Mouse (Mus musculus) embryonic facial prominence, embryonic 12.5 days (tissue): ENCODE results near the gene Zfp804a. TPM values are rescaled to one million over a fixed set of nuclear protein-coding genes. Genes with fewer than 3 reads are reported as not detected.

Experiments
- ATAC-seq: fragments of 200-750 bp; cut with Nextera tagmentation; 2 replicates; pipeline ENCODE4 v1.8.0; 2017; ENCODE audit not compliant: insufficient number of reproducible peaks, insufficient read depth, low FRiP score, low TSS enrichment
- H3K27ac ChIP-seq: fragments of 300-500 bp; sonication (generic); 2 replicates; pipeline ENCODE4 v1.5.1; 2016; ENCODE audit warnings: mild to moderate bottlenecking
- H3K27me3 ChIP-seq: fragments of 300-500 bp; sonication (generic); 2 replicates; pipeline ENCODE4 v1.6.1; 2016; ENCODE audit warnings: mild to moderate bottlenecking, moderate library complexity
- H3K36me3 ChIP-seq: fragments of 300-500 bp; sonication (generic); 2 replicates; pipeline ENCODE4 v1.6.1; 2016; ENCODE audit warnings: mild to moderate bottlenecking
- H3K4me1 ChIP-seq: fragments of 300-500 bp; sonication (generic); 2 replicates; pipeline ENCODE4 v1.6.1; 2016
- H3K4me2 ChIP-seq: fragments of 300-500 bp; sonication (generic); replicated peaks from 2 replicates; pipeline ENCODE4 v1.6.1; 2016; ENCODE audit warnings: mild to moderate bottlenecking, moderate library complexity
- H3K4me3 ChIP-seq: fragments of 300-500 bp; sonication (generic); 2 replicates; pipeline ENCODE4 v1.5.1; 2016; ENCODE audit warnings: mild to moderate bottlenecking
- H3K9ac ChIP-seq: fragments of 300-500 bp; sonication (generic); 2 replicates; pipeline ENCODE4 v1.6.1; 2016; ENCODE audit warnings: mild to moderate bottlenecking, moderate library complexity
- H3K9me3 ChIP-seq: fragments of 300-500 bp; sonication (generic); 2 replicates; pipeline ENCODE4 v1.6.1; 2016; ENCODE audit warnings: mild to moderate bottlenecking, moderate library complexity
- WGBS: fragments of 180-500 bp; shearing (Covaris S2); methylation state at CpG from one replicate; pipeline ENCODE4 v1.1.7; 2016; 5-methylcytosine and 5-hydroxymethylcytosine counted together
- polyA plus RNA-seq: library from polyadenylated mRNA; unstranded; fragments of >200 nt; fragmentation: Nextera tagmentation; extraction: Ambion mirVana; gene quantifications from 2 replicates; pipeline ENCODE4 v1.2.1, GENCODE M21; 2016

The Zfp804a gene
- polyA plus RNA-seq, 1 experiment from 2014 or later = 0.59 TPM

- ATAC-seq = no peak
- WGBS = 87% methylated on average over 2 of the region's 2 CpGs
- H3K4me2 ChIP-seq = no peak overlapping the region
- no peaks in the 10 kb centered on the region for H3K9me3 ChIP-seq
- H3K4me3 ChIP-seq = no peak overlapping the region
- no peak overlapping the region for H3K9ac ChIP-seq
- H3K27me3 ChIP-seq = no peaks in the 10 kb centered on the region
- no peaks in the 10 kb centered on the region for H3K36me3 ChIP-seq
- no peak overlapping the region for H3K27ac ChIP-seq
- no peaks in the 10 kb centered on the region for H3K4me1 ChIP-seq
These were observed 60.6 kb downstream of the Zfp804a start for GRCm38 (mm10) chr2:82113650-82114049.

- Histone ChIP-seq H3K4me3 (no peak overlapping the region), H3K4me2 (no peak overlapping the region), H3K27ac (no peak overlapping the region), H3K27me3 (no peaks in the 10 kb centered on the region), H3K9me3 (no peaks in the 10 kb centered on the region), H3K9ac (no peak overlapping the region), H3K4me1 (no peaks in the 10 kb centered on the region), H3K36me3 (no peaks in the 10 kb centered on the region)
- WGBS = 69% methylated on average over 2 of the region's 2 CpGs
- ATAC-seq = no peak
These were observed 66.6 kb downstream of the Zfp804a start for GRCm38 (mm10) chr2:82119577-82119976.

GRCm38 (mm10) chr2:82178693-82179092, 125.7 kb downstream of the Zfp804a start:
- no peaks in the 10 kb centered on the region for H3K4me1 ChIP-seq
- no peaks in the 10 kb centered on the region for H3K9me3 ChIP-seq
- H3K27ac ChIP-seq = no peak overlapping the region
- H3K27me3 ChIP-seq = no peaks in the 10 kb centered on the region
- no peak overlapping the region for H3K4me3 ChIP-seq
- 90% methylated on average over 2 of the region's 2 CpGs for WGBS
- ATAC-seq = no peak
- H3K36me3 ChIP-seq = no peaks in the 10 kb centered on the region
- H3K9ac ChIP-seq = no peak overlapping the region
- no peak overlapping the region for H3K4me2 ChIP-seq

- Histone ChIP-seq H3K9me3 (no peaks in the 10 kb centered on the region), H3K27ac (no peak overlapping the region), H3K36me3 (no peaks in the 10 kb centered on the region), H3K4me2 (no peak overlapping the region), H3K4me3 (no peak overlapping the region), H3K27me3 (no peaks in the 10 kb centered on the region), H3K4me1 (no peaks in the 10 kb centered on the region), H3K9ac (no peak overlapping the region)
- ATAC-seq = no peak
- 96% methylated on average over 1 of the region's 1 CpGs for WGBS
These were observed 128.0 kb downstream of the Zfp804a start for GRCm38 (mm10) chr2:82181010-82181409.

DNA sequence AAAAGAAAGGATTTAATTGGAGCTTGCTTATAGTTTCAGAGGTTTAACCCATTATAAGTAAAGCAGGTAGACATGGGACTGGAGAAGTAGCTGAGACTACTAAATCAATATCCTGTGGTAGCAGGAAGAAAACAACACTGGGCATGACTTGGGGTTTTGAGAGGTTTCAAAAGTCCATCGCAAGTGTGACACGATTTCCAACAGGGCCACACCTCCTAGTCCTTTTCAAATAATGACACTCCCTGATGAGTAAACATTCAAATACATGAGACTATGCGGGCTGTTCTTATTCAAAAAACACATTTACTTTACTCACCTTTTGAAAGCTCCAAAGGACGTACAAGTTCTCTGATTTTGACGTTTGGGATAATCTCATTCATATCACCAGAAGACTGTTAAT, 146.9 kb downstream of the Zfp804a start:
- 79% methylated on average over 5 of the region's 5 CpGs for WGBS
- H3K36me3 ChIP-seq = no peaks in the 10 kb centered on the region
- no peak overlapping the region for H3K27ac ChIP-seq
- H3K27me3 ChIP-seq = no peaks in the 10 kb centered on the region
- no peaks in the 10 kb centered on the region for H3K4me1 ChIP-seq
- H3K9ac ChIP-seq = no peak overlapping the region
- no peak for ATAC-seq
- H3K4me3 ChIP-seq = no peak overlapping the region
- no peak overlapping the region for H3K4me2 ChIP-seq
- H3K9me3 ChIP-seq = no peaks in the 10 kb centered on the region

DNA sequence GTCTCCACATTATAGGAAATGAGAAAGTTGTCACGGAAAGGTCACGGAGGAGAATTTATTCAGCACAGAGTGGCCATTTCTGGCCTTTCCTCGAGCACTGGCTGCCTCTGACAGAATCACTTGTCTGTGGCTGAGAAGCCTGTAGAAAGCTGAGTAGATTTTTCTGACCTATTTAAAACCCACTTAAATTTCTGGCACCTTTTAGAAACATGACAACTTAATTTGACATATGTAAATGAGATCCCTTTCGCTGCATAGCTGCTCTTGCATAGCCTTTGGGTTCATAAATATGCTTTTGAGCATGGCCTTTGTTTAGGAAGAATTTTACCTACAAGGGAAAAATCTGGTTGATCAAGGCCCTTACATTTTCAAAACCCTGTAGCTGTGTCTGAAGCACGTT, 147.6 kb downstream of the Zfp804a start:
- H3K4me2 ChIP-seq = no peak overlapping the region
- H3K4me3 ChIP-seq = no peak overlapping the region
- H3K27ac ChIP-seq = no peak overlapping the region
- H3K36me3 ChIP-seq = no peaks in the 10 kb centered on the region
- no peaks in the 10 kb centered on the region for H3K9me3 ChIP-seq
- WGBS = 59% methylated on average over 5 of the region's 5 CpGs
- H3K27me3 ChIP-seq = no peaks in the 10 kb centered on the region
- no peak overlapping the region for H3K9ac ChIP-seq
- no peak for ATAC-seq
- no peaks in the 10 kb centered on the region for H3K4me1 ChIP-seq

DNA sequence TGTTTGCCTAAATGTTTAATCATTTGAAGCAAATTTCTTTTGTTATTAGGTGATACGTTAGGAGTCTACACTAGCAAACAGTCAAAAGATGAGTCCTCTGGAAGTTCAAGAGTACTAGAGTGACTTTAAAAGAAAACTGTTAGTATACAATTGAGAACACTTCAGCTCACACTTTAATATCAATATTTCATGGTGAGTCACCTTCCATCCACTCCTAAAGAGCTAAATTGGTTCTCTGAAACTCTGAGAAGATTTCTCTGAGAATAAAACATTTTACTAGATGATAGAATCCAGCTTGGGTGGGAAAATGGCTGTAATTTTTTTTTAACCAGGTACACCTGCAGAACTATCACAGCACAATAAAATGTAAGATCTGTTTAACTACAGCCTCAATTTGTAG, 157.6 kb downstream of the Zfp804a start:
- H3K27me3 ChIP-seq = no peaks in the 10 kb centered on the region
- no peak overlapping the region for H3K4me3 ChIP-seq
- WGBS = 84% methylated on average over 1 of the region's 1 CpGs
- no peaks in the 10 kb centered on the region for H3K36me3 ChIP-seq
- no peak overlapping the region for H3K27ac ChIP-seq
- no peaks in the 10 kb centered on the region for H3K4me1 ChIP-seq
- no peak overlapping the region for H3K9ac ChIP-seq
- no peak for ATAC-seq
- no peaks in the 10 kb centered on the region for H3K9me3 ChIP-seq
- H3K4me2 ChIP-seq = no peak overlapping the region

GRCm38 (mm10) chr2:82211972-82212371, 158.9 kb downstream of the Zfp804a start:
- H3K9ac ChIP-seq = no peak overlapping the region
- H3K4me3 ChIP-seq = no peak overlapping the region
- no peaks in the 10 kb centered on the region for H3K9me3 ChIP-seq
- WGBS = 68% methylated on average over 1 of the region's 1 CpGs
- H3K27ac ChIP-seq = no peak overlapping the region
- ATAC-seq = no peak
- H3K4me2 ChIP-seq = no peak overlapping the region
- H3K4me1 ChIP-seq = no peaks in the 10 kb centered on the region
- H3K36me3 ChIP-seq = no peaks in the 10 kb centered on the region
- no peaks in the 10 kb centered on the region for H3K27me3 ChIP-seq

DNA sequence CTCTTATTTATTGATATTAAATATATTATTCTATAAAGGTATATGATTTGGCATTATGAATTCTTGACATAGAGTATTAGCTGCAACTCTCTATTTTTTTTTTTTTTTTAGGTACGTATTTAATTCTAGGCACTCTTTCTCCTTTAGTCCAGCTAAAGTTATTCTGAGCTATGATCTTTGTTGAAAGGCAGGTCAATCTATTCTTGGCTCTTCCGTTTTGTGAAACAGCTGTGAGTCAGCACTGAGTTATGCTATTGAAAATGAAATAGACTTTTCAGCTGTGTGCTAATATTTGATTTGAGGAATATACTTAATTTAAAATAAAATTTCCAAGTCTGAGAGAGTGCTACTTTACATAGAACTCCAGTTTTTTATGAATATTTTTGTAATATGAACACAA, 164.9 kb downstream of the Zfp804a start:
- no peaks in the 10 kb centered on the region for H3K36me3 ChIP-seq
- no peak overlapping the region for H3K9ac ChIP-seq
- no peak for ATAC-seq
- no peak overlapping the region for H3K4me3 ChIP-seq
- H3K4me1 ChIP-seq = no peaks in the 10 kb centered on the region
- H3K9me3 ChIP-seq = no peaks in the 10 kb centered on the region
- H3K27me3 ChIP-seq = no peaks in the 10 kb centered on the region
- H3K4me2 ChIP-seq = no peak overlapping the region
- H3K27ac ChIP-seq = no peak overlapping the region
- WGBS = 80% methylated on average over 2 of the region's 2 CpGs

GRCm38 (mm10) chr2:82246020-82246419, 193.0 kb downstream of the Zfp804a start:
- Histone ChIP-seq H3K9me3 (no peaks in the 10 kb centered on the region), H3K4me3 (no peak overlapping the region), H3K9ac (no peak overlapping the region), H3K36me3 (no peaks in the 10 kb centered on the region), H3K4me1 (no peaks in the 10 kb centered on the region), H3K27ac (no peak overlapping the region), H3K4me2 (no peak overlapping the region), H3K27me3 (no peaks in the 10 kb centered on the region)
- no peak for ATAC-seq

DNA sequence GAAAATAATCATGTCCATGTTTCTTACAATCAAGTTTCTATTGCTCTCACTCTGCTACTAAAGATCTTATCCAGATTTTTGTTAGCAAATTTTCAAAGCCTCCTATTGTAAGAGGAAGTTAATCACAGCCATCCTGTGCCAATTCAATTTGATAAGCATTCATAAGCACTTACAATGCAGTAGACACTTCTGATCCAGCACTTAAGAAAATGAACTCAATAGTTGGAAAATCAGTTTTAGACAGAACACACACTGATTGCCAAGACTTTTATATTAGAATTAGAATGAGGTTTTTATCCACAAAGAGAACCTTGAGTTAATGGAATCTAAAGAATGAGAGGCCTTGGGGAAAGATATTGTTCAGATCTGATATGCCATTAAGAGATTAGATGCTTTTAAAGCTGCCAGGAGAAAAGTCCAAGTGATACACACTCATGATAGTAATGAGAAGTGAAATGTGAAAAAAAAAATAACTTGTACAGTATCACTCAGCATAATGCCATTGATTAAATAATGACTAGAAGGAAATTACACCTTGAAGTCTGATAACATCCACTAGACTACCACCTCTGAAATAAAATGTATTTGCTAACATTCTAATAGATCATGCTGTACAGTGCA, 194.0 kb downstream of the Zfp804a start:
- H3K4me1 ChIP-seq = no peaks in the 10 kb centered on the region
- H3K36me3 ChIP-seq = no peaks in the 10 kb centered on the region
- H3K4me2 ChIP-seq = no peak overlapping the region
- H3K9me3 ChIP-seq = no peaks in the 10 kb centered on the region
- ATAC-seq = no peak
- no peaks in the 10 kb centered on the region for H3K27me3 ChIP-seq
- H3K27ac ChIP-seq = no peak overlapping the region
- H3K4me3 ChIP-seq = no peak overlapping the region
- no peak overlapping the region for H3K9ac ChIP-seq

- Histone ChIP-seq H3K9ac (no peak overlapping the region), H3K27ac (no peak overlapping the region), H3K4me3 (no peak overlapping the region), H3K36me3 (no peaks in the 10 kb centered on the region), H3K4me1 (no peaks in the 10 kb centered on the region), H3K27me3 (no peaks in the 10 kb centered on the region), H3K4me2 (no peak overlapping the region), H3K9me3 (no peaks in the 10 kb centered on the region)
- no peak for ATAC-seq
- WGBS = 61% methylated on average over 5 of the region's 5 CpGs
These were observed 200.4 kb downstream of the Zfp804a start for GRCm38 (mm10) chr2:82253382-82253781.
